Mouse (Mus musculus) ovary, adult 18-20 months (tissue): ENCODE data around the gene Pde8b.

ENCODE experiments used
- DNase-seq: peaks from one replicate; pipeline ENCODE4 v3.0.0; 2022; ENCODE audit warnings: low spot score, mixed read lengths

Pde8b gene

DNA sequence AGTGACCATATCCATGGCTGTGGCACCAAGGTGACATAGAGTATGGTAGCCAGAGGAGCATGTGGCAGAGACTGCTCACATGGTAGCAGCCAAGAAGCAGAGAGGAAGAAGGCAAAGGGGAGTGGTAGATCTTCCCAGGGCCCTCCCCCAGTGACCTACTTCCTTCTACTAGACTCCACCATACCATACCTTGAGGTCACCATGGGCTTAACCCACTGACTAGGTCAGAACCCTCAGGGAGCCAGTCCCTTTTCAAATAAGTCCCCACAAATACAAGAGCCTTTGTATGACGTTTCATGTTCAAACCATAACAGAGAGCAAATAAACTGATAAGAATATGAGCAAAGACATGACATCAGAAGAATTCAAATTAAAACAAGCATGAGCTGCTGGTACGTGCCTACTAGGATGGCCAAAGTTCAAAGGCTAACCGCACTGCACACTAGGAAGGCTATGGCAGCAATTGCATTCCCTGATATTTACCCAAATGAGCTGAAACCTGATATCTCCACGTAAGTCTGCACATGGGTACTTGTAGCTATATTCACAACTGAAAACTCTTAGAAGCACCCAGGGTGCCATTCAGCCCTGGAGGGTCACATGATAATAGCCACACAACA is 109.6 kb downstream of the Pde8b start:
- no peak for DNase-seq

DNA sequence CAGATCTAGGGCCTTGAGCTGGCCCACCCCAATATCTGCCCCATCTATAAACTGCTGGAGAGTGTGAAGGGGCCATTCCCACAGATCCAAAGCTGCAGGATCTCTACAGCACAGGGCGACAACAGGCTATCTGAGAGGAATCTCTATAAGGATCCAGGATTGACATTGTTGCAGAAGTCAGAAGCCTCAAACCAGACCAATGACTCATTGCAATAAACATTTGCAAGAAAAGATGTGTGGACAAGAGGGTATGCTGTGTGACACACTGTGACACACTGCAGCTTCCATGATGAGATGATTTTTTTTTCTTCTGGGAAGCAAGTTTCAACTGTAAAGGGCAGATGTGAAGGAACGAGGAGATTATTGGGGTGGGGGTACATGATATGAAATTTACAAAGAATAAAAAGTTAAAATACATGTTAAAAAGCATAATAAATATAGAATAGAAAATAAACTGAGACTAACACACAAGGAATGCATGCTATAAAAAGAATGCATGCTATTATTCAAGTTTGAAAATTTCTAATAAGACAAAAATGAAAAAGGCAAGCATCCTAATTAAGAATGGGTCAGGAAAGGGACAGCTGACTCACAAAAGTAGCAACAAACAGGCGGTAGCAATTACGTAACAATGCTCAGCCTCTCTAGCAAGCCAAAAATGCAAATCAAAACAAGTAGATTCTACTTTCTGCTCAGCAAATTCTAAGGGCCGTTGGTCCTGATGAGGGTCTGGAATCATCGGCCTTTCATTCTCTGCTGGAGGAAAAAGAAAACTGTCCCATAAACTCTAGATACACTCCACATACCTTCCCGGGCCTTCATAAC is 114.6 kb downstream of the Pde8b start:
- DNase-seq, result no peak

DNA sequence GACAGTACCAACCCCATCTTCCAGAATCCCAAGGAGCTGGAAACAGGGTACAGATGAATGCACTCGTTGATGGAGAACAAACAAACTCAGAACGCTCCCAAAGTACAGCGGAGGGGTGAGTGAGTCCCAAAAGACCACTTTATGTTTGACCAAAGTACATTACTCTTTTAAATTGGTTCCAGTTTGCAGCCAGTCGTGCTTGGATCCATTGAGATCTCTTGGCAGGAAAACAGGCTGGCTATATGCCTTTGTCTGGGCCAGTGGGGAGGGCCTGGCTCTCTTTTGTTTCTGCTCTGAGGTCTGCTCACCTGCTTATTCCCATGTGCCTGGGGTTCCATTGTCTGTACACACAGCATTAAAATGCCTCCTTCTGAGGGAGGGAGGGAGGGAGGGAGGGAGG is 118.3 kb downstream of the Pde8b start:
- DNase-seq, result no peak

DNA sequence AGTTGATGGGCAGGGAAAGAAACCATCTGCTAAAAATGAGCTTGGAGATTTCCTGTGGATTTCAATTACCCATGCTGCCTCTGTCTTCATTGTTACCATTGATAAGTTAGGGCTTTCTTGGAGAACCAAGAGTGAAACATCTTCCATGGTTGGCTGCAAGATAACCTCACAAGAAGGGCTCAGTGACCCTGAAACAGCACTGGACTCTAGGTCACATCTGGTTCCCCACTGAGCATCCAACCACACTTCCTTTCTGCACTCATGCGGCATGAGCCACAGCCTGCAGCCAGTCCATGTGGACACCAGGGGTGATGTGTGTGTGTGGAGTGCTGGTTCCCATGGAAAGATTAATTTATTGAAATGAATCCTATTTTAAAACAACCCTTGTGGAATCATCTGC is 119.1 kb downstream of the Pde8b start:
- no peak for DNase-seq

DNA sequence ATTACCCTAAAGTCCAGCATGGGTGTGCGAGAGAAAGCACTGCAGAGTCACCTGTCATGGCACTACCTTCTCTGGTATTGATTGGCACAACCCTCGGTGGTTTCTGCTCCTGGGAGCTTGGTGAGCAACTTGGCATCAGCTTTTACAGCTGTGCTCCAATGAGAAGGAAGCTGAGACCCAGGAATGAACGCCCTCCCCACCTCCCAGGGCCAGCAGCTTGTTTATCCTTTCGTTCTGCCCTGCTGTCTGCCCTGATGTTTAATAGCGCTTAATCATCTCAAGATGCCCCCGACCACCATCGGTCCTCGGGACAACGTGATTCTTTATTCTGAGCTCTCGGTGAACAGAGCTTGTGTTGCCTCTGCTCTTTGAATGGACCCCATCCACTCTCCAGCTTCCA is 122.8 kb downstream of the Pde8b start:
- no peak for DNase-seq

DNA sequence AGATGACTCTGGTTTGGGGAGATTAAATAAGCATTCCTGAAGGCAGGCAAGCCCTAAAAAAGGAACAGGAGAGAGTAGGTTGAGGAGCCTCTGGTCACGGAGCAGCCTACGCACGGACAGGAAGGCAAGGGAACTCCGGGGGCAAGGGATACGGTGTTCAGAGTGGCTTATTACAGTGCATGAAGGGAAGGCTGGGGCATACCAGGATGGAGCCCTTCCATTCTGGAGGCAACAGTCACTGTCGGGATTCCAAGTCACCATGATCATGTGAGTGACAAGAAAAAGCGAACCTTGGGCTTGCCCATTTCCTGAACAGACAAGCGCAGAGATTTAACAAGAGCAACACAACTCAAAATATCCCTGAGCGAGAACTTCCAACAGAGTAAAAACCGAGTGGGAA is 123.3 kb downstream of the Pde8b start:
- no peak for DNase-seq

DNA sequence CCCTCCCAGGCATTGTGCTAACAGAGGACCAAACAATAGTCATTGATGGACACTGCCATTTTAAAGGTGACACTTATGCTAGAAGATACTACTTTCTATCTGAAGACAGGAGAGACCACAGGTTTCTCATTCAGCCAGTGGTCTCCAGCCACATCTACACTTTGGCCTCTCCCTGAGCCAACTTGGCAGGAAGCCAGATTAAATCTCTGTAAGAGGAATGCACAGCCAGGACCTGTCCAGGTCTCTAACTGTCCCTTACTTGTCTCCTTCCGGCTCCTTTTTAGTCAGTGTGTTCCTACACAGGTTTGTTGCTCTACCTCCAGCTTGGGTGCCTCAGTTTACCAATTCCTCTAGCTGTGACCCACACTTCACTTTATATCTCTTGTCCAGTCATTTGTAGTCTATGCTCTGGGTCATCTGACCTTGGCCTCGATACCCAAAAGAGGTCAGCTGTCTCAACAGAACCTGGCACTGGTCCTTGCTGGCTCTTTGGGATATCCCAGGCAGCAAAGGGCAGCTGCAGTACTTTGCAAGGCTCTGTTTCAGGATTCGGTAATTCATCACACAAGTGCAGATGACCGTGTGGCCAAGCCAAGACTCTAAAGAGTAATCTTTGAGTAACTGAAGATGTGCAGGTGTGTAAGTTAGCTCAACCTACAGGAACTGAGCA is 124.5 kb downstream of the Pde8b start:
- no peak for DNase-seq

DNA sequence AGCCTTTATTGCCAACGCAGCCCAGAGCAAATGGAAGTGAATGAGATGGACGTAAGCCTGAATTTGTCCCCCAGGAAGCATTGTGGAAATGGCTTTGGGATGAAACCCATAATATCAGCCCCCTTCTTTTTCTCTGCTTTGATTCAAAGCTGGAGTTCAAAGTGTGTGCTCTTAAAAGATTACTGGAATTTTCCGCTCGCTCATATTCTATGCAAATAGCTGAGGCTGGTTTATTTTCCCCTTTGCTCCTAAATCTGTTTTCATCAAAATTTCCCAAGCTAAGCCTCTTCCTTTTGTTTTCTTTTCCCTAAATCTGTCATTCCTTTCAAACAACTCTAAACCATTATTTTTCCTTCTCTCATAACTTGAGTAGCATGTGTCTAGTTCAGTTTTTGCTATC is 129.6 kb downstream of the Pde8b start:
- DNase-seq, result no peak

DNA sequence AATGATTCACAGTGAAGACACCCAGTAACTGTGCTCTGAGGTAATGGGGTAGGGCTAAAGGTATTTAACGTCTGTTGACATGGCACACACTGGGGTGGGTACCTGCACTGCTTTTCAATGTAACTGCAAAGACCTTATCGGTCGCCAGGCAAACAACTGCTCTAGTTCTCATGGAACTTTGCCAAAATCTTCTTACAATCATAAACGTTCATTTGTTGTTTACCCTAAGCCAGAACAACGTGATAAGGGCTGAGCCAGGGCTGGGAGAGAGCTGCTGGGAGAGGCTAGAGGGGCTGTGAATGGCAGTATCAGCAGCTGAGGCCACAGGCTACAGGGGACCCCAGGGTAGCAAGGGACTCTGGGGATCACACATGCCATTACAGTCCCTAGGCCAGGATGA is 136.4 kb downstream of the Pde8b start:
- peak; percentile 70 for DNase-seq

DNA sequence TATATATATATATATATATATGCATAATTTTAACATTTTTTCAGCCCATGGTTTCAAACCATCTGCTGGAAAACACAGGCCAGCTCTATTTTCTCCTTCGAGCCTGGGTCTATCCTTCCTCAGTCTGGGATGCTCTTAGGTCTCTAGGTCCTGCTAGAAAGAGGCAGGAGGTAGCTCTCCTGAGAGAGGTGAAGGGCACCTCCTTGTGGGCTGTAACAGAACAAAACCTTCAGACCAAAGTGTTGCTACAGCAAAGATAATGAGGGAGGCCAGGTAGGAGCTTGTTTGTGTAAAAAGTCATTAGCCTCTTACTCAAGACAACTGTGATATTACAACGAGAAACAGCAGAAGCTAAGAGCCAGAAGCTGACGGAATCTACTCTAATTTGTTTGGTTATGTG is 140.6 kb downstream of the Pde8b start:
- DNase-seq, result no peak

DNA sequence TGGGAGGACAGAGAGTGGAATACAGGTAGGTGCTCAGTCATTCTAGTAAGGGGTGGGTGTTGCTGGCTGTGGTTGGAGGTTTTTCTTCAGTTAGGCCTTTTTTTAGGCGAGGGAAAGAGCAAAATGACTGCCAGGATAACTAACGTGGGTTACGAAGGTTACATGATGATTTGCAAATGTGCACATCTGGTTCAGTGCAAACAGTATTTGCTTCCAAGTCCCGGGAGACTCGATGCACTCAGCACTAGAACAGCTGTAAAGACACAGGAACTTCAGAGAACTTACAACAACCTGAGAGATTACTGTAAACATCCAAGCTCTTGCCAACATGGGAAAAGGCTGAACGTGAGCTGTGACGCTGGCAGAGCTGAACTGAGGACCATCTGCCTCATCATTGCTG is 142.1 kb downstream of the Pde8b start:
- no peak for DNase-seq

DNA sequence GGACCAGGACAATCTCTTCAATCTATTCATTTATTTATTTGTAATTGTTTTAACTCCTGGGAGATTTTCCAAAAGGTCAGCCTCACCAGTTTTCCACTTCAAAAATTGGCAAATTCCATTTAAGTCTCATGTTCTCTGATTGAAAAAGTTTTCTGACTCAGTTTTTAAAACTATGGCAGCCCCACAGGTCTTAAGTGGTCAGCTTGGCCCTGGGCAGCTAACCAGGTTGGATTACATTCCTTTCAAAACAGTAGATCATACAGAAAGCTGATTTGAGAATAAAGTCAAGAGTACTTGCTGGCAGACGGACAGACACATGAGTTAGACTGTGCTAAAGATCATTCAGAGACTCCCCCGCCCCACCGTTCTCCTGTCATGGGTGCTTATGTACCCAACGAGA is 145.3 kb downstream of the Pde8b start:
- no peak for DNase-seq

DNA sequence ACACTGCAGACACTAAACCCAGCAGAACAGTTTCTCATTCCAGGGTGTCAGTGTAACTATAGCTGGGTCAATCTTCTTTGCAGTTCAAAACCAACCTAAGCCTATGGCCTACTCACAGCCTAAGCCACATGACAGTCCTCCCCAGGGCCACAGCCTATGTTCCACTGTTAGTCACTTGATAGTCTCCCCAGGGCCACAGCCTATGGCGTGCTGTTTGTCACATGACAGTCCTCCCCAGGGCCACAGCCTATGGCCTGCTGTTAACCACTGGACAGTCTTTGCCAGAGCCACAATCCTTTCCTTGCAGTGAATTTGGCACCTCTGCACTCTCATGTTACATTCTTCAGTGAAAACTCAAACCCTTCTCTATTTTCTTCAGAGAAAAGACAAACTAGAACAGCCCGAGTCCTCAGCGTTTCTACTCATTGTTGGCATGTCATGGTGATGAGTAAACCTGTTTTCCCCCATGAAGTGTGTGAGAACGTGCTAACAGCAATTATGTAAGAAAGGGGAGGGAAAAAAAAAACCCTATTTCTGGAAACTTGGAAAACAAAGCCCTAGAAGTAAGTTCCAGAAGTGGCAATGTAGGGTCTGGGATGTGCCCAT is 147.0 kb downstream of the Pde8b start:
- DNase-seq, result no peak

DNA sequence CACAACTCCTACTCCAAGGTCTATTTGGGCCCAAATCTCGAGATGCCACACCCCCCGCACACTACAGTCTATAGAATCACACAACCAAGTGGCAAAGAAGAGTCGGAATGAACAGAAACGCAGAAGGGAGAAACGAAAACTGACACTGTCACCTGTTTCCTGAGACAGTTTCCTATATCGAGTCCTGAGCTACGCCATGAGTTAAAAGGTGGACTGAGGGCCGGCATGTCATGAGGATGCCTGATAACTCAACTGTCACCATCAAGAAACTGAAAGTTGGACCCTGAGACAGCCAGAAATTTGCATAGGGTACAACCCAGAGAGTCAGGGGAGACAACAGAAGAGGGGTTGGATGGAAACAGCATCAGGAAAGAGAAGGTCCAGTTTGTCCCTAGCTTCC is 148.8 kb downstream of the Pde8b start:
- no peak for DNase-seq

DNA sequence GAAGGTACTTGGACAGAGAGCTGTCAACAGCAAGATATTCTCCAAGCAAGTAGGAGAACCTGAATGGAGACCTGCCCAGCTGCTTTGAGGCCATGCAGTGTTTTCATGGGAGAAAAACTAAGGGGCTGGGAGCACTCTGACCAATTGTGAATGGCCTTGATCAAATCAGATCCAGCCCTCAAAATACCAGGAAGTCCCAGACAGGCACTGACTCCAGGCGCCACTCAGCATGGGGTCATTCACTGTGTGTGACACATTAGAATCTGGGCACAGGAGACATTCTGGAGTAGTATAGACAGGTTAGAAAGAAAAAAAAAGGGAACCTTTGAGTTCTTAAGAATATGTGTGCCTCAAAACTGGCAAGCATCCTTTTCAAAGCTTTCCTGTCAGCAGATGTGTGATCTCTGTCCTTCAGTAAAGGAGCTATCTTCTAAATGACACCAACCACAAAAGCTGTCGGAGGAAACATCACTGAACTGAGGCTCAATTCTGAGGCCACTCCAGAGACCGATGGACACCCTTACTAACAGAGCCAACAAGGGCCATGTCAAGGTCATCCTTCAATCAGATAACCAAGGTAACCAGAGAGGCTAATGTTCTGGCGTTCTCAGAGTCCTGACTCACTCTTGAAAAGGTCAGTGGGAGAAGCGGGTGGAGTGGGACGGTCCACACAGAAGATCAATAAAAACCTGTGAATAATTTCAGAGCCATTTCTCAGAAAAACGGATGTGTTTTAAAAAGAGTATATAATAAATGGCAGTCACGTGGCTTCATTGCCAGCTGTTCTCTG is 151.0 kb downstream of the Pde8b start:
- peak; percentile 9 for DNase-seq

DNA sequence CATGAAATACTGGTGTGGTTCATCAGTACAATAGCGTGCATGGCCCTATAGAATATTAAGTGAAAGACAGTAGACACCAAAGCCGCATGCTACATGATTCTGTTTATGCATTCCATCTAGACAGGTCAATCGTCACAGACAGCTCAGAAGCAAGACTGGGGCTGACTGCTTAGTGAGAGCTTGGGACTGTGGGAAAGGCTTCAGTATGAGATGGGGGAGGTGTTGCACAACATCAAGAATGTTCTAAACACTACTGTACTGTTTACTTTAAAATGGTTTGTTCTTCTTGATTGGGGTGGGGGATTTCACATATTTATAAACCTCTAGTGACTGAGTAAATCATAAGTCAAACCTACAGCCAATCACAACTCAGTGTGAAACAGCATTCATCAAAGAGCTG is 153.5 kb downstream of the Pde8b start:
- no peak for DNase-seq

DNA sequence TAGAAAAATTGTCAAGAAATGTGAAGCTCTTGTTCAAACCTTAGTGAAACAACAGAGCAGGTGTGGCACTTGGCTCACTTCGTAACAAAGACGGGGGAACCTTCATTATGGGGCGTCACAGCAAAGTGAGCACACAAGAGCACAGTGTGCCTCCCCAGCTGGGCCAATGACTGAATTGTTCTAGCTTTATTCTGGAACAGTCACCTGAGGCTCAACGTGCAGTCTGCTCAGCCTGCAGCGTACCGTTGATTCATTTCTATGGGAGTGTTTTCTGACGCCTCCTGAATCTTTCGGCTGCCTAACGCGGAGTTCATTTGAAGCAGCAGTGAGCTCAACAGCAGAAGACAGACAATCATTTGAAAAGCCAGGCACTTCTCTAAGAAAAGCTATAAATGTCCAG is 154.3 kb downstream of the Pde8b start:
- no peak for DNase-seq

DNA sequence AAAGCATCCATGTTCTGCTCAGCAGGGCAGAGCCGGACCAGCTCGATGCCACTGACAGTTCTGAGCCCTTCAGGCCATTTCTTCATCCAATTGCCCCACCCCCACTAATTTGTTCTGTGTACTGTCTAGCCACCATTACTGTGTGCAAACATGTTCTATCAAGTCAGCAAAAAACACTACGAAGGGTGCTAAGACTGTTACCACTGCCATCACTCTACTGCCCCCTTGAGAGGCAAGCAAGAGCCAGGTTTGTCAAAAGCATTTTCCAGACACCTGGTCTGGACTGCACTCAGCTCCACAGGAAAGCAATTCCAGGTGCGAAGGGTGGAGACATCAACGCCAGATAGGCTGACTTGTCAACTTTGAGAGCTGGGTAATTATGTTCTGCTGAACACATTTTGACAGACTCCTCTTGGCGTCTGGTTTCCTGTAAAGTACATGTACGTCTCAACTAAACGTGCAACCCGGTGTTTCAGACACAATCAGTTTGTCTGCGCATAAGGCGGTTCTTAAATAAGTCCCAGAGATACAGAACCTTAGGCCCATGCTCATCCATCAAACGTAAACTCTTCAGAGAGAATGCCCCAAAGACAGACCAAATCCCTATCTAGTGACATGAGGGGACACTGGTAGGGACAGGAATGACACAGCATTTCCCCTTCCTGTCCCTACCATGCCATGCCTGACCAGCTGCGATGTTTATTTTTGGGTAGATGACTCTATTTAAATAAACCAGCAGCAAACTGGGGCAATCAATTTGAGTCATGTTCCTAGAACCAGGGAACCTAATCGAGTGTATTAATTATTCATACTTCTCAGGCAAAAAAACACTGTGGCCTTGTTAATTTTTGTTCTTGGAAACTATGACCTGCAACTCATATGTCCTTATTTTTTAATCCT is 158.3 kb downstream of the Pde8b start:
- no peak for DNase-seq

DNA sequence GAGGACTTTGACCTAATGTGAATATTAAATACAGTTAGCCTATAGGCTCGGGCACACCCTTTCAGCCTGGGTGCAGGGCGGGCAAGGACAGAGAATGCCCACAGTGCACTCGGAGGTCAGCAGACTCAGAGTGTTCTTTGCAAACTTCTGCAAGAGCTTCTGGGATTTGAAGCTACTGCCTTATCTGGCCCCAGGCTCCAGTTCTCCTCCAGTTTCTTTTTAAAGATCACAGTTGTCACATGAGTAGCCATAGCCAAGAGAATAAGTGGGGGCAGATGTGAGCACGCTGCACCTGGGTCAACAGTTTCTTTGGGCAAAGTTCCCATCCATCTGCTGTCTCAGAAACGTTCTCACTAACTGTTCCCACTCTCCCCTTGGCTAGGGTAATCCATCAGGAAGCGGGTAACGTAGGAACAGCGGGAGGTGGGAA is 162.8 kb downstream of the Pde8b start:
- no peak for DNase-seq

DNA sequence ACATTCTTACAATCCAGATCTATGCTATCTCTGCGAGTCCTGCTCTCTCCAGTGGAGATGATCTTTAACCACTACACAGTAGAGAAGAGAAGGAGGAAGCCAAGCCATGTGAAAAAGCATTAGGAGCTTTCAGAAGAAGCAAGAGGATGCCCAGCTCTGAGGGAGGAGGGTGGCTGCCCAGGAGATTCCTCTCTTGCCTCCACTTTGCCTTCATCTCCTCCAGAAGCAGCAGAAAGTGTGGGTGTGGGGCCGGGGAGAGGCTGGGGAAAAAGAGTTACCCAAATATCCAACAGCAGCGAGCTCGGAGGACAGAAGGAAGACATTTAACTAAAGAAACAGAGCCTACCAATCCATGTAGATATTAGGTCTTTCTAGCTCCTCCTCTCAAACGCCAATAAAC is 164.1 kb downstream of the Pde8b start:
- no peak for DNase-seq

DNA sequence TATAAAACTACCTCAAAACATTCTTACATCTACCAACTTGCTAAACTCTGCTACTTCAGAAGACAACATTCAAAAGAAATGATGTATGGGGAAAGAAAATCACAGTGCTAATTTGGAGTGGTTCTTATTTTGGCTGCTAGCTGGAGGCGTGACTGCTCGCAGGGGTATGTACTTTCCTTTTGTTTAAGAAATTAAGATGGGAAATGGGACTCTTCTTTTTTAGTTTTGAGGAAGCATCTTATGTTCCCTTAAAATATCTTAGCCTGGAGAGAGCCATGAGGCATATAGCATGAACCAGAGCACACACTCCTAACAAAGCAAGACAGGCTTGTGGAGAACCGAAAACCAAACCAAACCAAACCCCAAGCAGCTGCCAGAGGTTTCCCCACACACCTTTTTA is 167.5 kb downstream of the Pde8b start:
- DNase-seq, result no peak
